Mouse (Mus musculus) intestine, embryonic 14.5 days (tissue): ENCODE measurements around the gene Amotl2. TPM values are rescaled to one million over a fixed set of nuclear protein-coding genes. Genes with fewer than 3 reads are reported as not detected.
A peak's percentile ranks its signal among the peaks of the same experiment; 100 is the strongest.

ENCODE experiments used
- ATAC-seq: fragments of 200-750 bp; cut with Nextera tagmentation; replicated peaks from 2 replicates; pipeline ENCODE4 v1.8.0; 2017; ENCODE audit warnings: low read depth, moderate number of reproducible peaks, moderate TSS enrichment, moderate library complexity; ENCODE audit not compliant: low FRiP score, low TSS enrichment
- DNase-seq: peaks from one replicate; pipeline ENCODE4 v3.0.0-alpha.2; 2018; ENCODE audit warnings: low spot score
- H3K27ac ChIP-seq: fragments of 300-500 bp; sonication (generic); 2 replicates; pipeline ENCODE4 v1.5.1; 2014; ENCODE audit warnings: low read depth, mild to moderate bottlenecking, control low read depth
- H3K27me3 ChIP-seq: fragments of 300-500 bp; sonication (generic); replicated peaks from 2 replicates; pipeline ENCODE4 v1.6.1; 2014; ENCODE audit warnings: low read length, control low read depth; ENCODE audit not compliant: control insufficient read depth, insufficient read depth
- H3K36me3 ChIP-seq: fragments of 300-500 bp; sonication (generic); 2 replicates; pipeline ENCODE4 v1.6.1; 2014; ENCODE audit warnings: low read length, control low read depth; ENCODE audit not compliant: control insufficient read depth, insufficient read depth
- H3K4me1 ChIP-seq: fragments of 300-500 bp; sonication (generic); replicated peaks from 2 replicates; pipeline ENCODE4 v1.6.1; 2014; ENCODE audit warnings: low read length, control low read depth, mixed read lengths; ENCODE audit not compliant: control insufficient read depth, insufficient read depth
- H3K4me2 ChIP-seq: fragments of 300-500 bp; sonication (generic); 2 replicates; pipeline ENCODE4 v1.6.1; 2014; ENCODE audit warnings: low read length
- H3K4me3 ChIP-seq: fragments of 300-500 bp; sonication (generic); 2 replicates; pipeline ENCODE4 v1.5.1; 2014; ENCODE audit warnings: low read depth, low read length, control low read depth, mixed read lengths
- H3K9ac ChIP-seq: fragments of 300-500 bp; sonication (generic); 2 replicates; pipeline ENCODE4 v1.6.1; 2014; ENCODE audit warnings: mild to moderate bottlenecking, low read length
- H3K9me3 ChIP-seq: fragments of 300-500 bp; sonication (generic); 2 replicates; pipeline ENCODE4 v1.6.1; 2016; ENCODE audit warnings: low read length, control low read depth; ENCODE audit not compliant: control insufficient read depth
- WGBS: fragments of 180-500 bp; shearing (Covaris S2); extraction: QIAGEN DNeasy Blood & Tissue Kit; methylation state at CpG from one replicate; pipeline ENCODE4 v1.1.7; 2014; 5-methylcytosine and 5-hydroxymethylcytosine counted together
- polyA plus RNA-seq: library from polyadenylated mRNA; unstranded; fragments of >200 nt; fragmentation: Nextera tagmentation; extraction: Ambion mirVana; gene quantifications from 2 replicates; pipeline ENCODE4 v1.2.1, GENCODE M21; 2014

Gene Amotl2
- polyA plus RNA-seq, 1 experiment from 2014 or later: 33.6 TPM

DNA sequence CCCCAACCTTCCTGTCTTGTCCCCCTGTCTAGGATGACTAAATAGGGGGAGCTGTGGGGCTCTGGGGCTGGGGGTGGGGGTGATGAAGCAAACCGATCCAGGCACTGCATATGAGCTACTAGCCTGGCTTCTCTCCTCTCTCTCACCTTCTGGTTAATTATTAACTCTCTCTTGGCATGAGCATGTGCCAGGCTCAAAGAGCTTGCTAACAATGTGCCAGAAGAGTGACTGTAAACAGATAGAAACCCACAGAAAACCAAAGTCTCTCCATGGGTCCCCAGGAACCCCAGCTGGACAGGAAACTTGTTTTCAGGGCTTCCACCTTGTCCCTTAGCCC lies 18.2 kb downstream of the Amotl2 start:
- ATAC-seq (0 out of 2 replicates have a peak, but pooled peaks have one; percentile 26), DNase-seq (no peak)
- Histone ChIP-seq H3K4me1 (peaks cover 16% of the 10 kb centered on the region; the same call in 1 of the 2 replicates), H3K9ac (no peak overlapping the region), H3K27ac (peak overlapping the region; percentile 52), H3K36me3 (peaks cover 43% of the 10 kb centered on the region), H3K27me3 (no peaks in the 10 kb centered on the region), H3K4me2 (no peak overlapping the region), H3K9me3 (no peaks in the 10 kb centered on the region), H3K4me3 (no peak overlapping the region)
- WGBS: 36% methylated on average over 1 of the region's 1 CpGs

DNA sequence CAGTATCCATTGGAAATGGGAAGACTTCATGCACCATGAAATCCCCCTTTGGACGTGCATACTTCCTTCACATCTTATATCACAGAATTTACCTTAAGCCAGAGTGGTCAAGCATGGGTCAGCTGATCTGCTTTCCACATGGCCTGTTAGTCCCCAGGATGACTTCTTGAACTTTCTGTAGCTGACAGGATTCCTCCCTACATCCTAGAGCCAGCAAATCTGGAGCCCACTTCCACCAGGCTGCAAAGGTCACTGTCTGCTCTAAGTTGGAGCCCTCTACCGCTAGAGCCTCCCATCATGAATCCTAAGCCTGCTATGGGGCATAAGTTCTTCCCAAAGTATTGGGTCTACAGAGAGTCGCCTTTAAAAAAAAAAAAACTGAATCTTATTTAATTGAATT lies 18.8 kb downstream of the Amotl2 start:
- no peaks in the 10 kb centered on the region for H3K9me3 ChIP-seq
- 89% methylated on average over 3 of the region's 3 CpGs for WGBS
- no peak overlapping the region for H3K4me2 ChIP-seq
- no peaks in the 10 kb centered on the region for H3K27me3 ChIP-seq
- 0 out of 2 replicates have a peak overlapping the region, but pooled peaks have one; percentile 52 for H3K27ac ChIP-seq
- DNase-seq (no peak), ATAC-seq (no peak)
- peaks cover 16% of the 10 kb centered on the region; the same call in 1 of the 2 replicates for H3K4me1 ChIP-seq
- no peak overlapping the region for H3K4me3 ChIP-seq
- no peak overlapping the region for H3K9ac ChIP-seq
- H3K36me3 ChIP-seq: peaks cover 38% of the 10 kb centered on the region

DNA sequence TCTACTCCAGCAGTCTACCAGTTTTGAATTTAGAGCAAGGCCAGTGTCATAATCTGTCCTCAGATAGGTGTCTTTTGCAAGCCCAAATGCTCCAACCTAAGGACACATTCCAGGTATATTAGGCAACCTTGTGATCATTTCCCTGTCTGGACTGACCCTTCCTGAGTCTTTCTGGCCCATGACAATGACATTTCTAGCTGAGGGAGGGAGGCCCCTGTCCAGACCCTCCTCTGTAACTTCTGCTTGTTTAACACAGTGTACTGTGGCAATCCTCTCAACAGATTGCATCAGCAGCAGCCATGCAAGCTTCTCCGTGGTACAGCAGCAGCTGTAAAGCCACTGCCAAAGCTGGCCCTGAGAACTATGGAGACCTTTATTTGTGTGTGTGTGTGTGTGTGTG lies 19.5 kb downstream of the Amotl2 start:
- no peak for DNase-seq
- 56% methylated on average over 1 of the region's 1 CpGs for WGBS
- H3K4me3 ChIP-seq: no peak overlapping the region
- no peaks in the 10 kb centered on the region for H3K27me3 ChIP-seq
- no peak overlapping the region for H3K9ac ChIP-seq
- no peak overlapping the region for H3K27ac ChIP-seq
- H3K36me3 ChIP-seq: peaks cover 30% of the 10 kb centered on the region
- no peak for ATAC-seq
- H3K9me3 ChIP-seq: no peaks in the 10 kb centered on the region
- peaks cover 11% of the 10 kb centered on the region; the same call in 1 of the 2 replicates for H3K4me1 ChIP-seq
- H3K4me2 ChIP-seq: no peak overlapping the region

DNA sequence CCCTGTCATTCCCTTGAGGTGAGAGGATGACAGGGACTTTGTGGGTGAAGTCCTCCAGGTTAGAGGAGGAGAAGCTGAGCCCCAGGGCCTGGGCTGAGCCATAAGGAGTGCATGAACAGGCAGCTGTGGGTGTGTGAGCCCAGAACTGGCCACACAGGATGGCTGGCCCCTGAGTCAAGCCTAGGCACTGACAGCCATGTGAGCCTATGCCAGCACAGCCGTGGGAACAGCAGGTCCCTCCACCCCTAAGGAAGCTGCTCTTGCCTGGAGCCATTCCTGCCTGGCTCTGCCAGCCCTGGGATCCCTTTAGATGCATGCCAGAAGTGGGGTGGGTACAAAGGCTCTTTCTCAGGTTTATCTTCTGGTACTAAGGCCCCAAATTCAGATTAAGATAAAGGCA lies 20.9 kb downstream of the Amotl2 start:
- no peak overlapping the region for H3K9ac ChIP-seq
- H3K36me3 ChIP-seq: peaks cover 16% of the 10 kb centered on the region
- no peak overlapping the region for H3K4me3 ChIP-seq
- no peak overlapping the region for H3K4me2 ChIP-seq
- peaks cover 5% of the 10 kb centered on the region; the same call in 1 of the 2 replicates for H3K4me1 ChIP-seq
- ATAC-seq: no peak
- no peaks in the 10 kb centered on the region for H3K27me3 ChIP-seq
- H3K27ac ChIP-seq: no peak overlapping the region
- no peaks in the 10 kb centered on the region for H3K9me3 ChIP-seq
- WGBS: 62% methylated on average over 1 of the region's 1 CpGs
- DNase-seq: no peak

- Histone ChIP-seq H3K27ac (peak overlapping the region; percentile 35; the same call in 1 of the 2 replicates), H3K9me3 (no peaks in the 10 kb centered on the region), H3K4me2 (no peak overlapping the region), H3K36me3 (no peaks in the 10 kb centered on the region), H3K4me1 (peaks cover 14% of the 10 kb centered on the region), H3K27me3 (no peaks in the 10 kb centered on the region), H3K9ac (no peak overlapping the region), H3K4me3 (no peak overlapping the region)
- 57% methylated on average over 5 of the region's 5 CpGs for WGBS
- ATAC-seq: no peak
- DNase-seq: no peak
Measured at GRCm38 (mm10) chr9:102746753-102747152, 30.3 kb downstream of the Amotl2 start.

GRCm38 (mm10) chr9:102747902-102748301 lies 31.4 kb downstream of the Amotl2 start:
- H3K9ac ChIP-seq: 0 out of 2 replicates have a peak overlapping the region, but pooled peaks have one; percentile 7
- H3K27me3 ChIP-seq: no peaks in the 10 kb centered on the region
- H3K9me3 ChIP-seq: no peaks in the 10 kb centered on the region
- no peak overlapping the region for H3K4me2 ChIP-seq
- ATAC-seq (no peak), DNase-seq (no peak)
- H3K36me3 ChIP-seq: no peaks in the 10 kb centered on the region
- peak overlapping the region; percentile 86 for H3K27ac ChIP-seq
- WGBS: 15% methylated on average over 5 of the region's 5 CpGs
- H3K4me1 ChIP-seq: peaks cover 14% of the 10 kb centered on the region
- H3K4me3 ChIP-seq: no peak overlapping the region

- peak overlapping the region; percentile 86; the same call in 1 of the 2 replicates for H3K27ac ChIP-seq
- ATAC-seq (no peak), DNase-seq (no peak)
- no peak overlapping the region for H3K4me2 ChIP-seq
- H3K9ac ChIP-seq: no peak overlapping the region
- no peak overlapping the region for H3K4me3 ChIP-seq
- no peaks in the 10 kb centered on the region for H3K9me3 ChIP-seq
- H3K4me1 ChIP-seq: peaks cover 14% of the 10 kb centered on the region
- H3K36me3 ChIP-seq: no peaks in the 10 kb centered on the region
- H3K27me3 ChIP-seq: no peaks in the 10 kb centered on the region
- 48% methylated on average over 11 of the region's 11 CpGs for WGBS
Measured at GRCm38 (mm10) chr9:102749216-102749615, 32.7 kb downstream of the Amotl2 start.

GRCm38 (mm10) chr9:102751632-102752303 lies 35.3 kb downstream of the Amotl2 start:
- Histone ChIP-seq H3K4me1 (peaks cover 34% of the 10 kb centered on the region), H3K36me3 (no peaks in the 10 kb centered on the region), H3K4me2 (no peak overlapping the region), H3K27ac (no peak overlapping the region), H3K27me3 (no peaks in the 10 kb centered on the region), H3K4me3 (no peak overlapping the region), H3K9ac (no peak overlapping the region), H3K9me3 (no peaks in the 10 kb centered on the region)
- ATAC-seq (no peak), DNase-seq (no peak)
- WGBS: 89% methylated on average over 5 of the region's 5 CpGs

DNA sequence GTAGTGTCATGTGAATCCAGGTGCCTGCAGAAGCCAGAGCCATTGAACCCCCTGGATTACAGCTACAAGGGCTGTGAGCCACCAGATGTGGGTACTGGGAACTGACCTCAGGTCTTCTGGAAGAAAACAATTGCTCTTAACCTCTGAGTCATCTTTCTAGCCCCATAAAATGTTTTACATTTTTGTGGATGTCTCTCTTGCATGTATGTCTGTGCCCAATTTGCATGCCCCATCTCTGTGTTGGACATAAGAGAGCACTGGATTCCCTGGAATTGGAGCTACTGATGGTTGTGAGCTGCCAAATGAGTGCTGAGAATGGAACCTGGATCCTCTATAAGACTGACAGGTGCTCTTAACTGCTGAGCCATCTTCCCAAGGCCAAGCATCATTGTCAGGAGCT lies 36.8 kb downstream of the Amotl2 start:
- H3K27me3 ChIP-seq: no peaks in the 10 kb centered on the region
- no peak for ATAC-seq
- no peaks in the 10 kb centered on the region for H3K9me3 ChIP-seq
- no peak overlapping the region for H3K4me2 ChIP-seq
- H3K36me3 ChIP-seq: no peaks in the 10 kb centered on the region
- no peak overlapping the region for H3K9ac ChIP-seq
- H3K4me1 ChIP-seq: peaks cover 29% of the 10 kb centered on the region
- no peak for DNase-seq
- no peak overlapping the region for H3K4me3 ChIP-seq
- H3K27ac ChIP-seq: peak overlapping the region; percentile 73; the same call in 1 of the 2 replicates
